Mouse (Mus musculus) heart, postnatal 36 days (tissue): ENCODE results near the gene Cox14. TPM values are rescaled to one million over a fixed set of nuclear protein-coding genes. Genes with fewer than 3 reads are reported as not detected.
"Not testable (repeated sequence)": the region's sequence is repeated elsewhere in the genome, so short reads cannot be mapped to it uniquely, and the experiment has no call there.

Source experiments
- DNase-seq, 2 experiments: peaks; one replicate each; pipeline ENCODE4 v3.0.0; 2021 to 2022
- intact Hi-C: fragments of 180-260 bp; cut with DNase I; formaldehyde crosslinking; loops from one replicate; pipeline ENCODE4 v1.15.1; 2025
- total RNA-seq, 2 experiments: library from RNA; stranded (reverse); gene quantifications; 2 replicates each; pipeline ENCODE4 v1.2.3; 2021

The Cox14 gene
- total RNA-seq, 2 experiments from 2014 or later, result 218 to 222 TPM

GRCm38 (mm10) chr15:99723515-99724291, 1.7 kb upstream of the Cox14 start:
- intact Hi-C loops, result loop anchor here (2.0 kb wide), 1 partner anchor 21 kb away; the partner anchor contains the start of gene Smarcd1
- peak; percentile 68 to 74 for DNase-seq

GRCm38 (mm10) chr15:99724292-99725021, 961 bp upstream of the Cox14 start:
- intact Hi-C loops, result loop anchor here (2.0 kb wide), 1 partner anchor 22 kb away; the partner anchor contains the start of gene Smarcd1
- peak; percentile 69 to 76 for DNase-seq

- no peak for DNase-seq
- intact Hi-C loops, result loop anchor here (2.0 kb wide), 1 partner anchor 46 kb away; the partner anchor contains the start of gene Cers5
Observed at GRCm38 (mm10) chr15:99726549-99726948, 1.1 kb downstream of the Cox14 start.

- intact Hi-C loops, result loop anchor here (2.0 kb wide), 1 partner anchor 46 kb away; the partner anchor contains the start of gene Cers5
- DNase-seq, result not testable (repeated sequence)
Observed at GRCm38 (mm10) chr15:99727039-99727438, 1.6 kb downstream of the Cox14 start.

- intact Hi-C loops, result loop anchor here (2.0 kb wide), 1 partner anchor 45 kb away; the partner anchor contains the start of gene Cers5
- no peak for DNase-seq
Observed at GRCm38 (mm10) chr15:99727525-99727924, 2.1 kb downstream of the Cox14 start.

GRCm38 (mm10) chr15:99728211-99728610, 2.8 kb downstream of the Cox14 start:
- no peak for DNase-seq
- intact Hi-C loops, result no loop called here

GRCm38 (mm10) chr15:99729056-99729783, 3.8 kb downstream of the Cox14 start:
- no peak for DNase-seq
- intact Hi-C loops, result no loop called here

GRCm38 (mm10) chr15:99731167-99731566, 5.7 kb downstream of the Cox14 start:
- intact Hi-C loops, result no loop called here

GRCm38 (mm10) chr15:99731678-99732077, 6.3 kb downstream of the Cox14 start:
- DNase-seq, result no peak
- intact Hi-C loops, result no loop called here

More at GRCm38 (mm10) chr15:99731167-99731566, 5.7 kb downstream of the Cox14 start:
- no peak for DNase-seq

- intact Hi-C loops, result no loop called here
- no peak for DNase-seq
Observed at GRCm38 (mm10) chr15:99733186-99733585, 7.8 kb downstream of the Cox14 start.

GRCm38 (mm10) chr15:99735631-99736030, 10.2 kb downstream of the Cox14 start:
- intact Hi-C loops, result no loop called here

GRCm38 (mm10) chr15:99736675-99737074, 11.3 kb downstream of the Cox14 start:
- intact Hi-C loops, result no loop called here
- DNase-seq, result no peak

More at GRCm38 (mm10) chr15:99735631-99736030, 10.2 kb downstream of the Cox14 start:
- peak; percentile 100 for DNase-seq

- no peak for DNase-seq
- intact Hi-C loops, result no loop called here
Observed at GRCm38 (mm10) chr15:99740229-99740628, 14.8 kb downstream of the Cox14 start.

- DNase-seq, result no peak
- intact Hi-C loops, result no loop called here
Observed at GRCm38 (mm10) chr15:99754204-99754603, 28.8 kb downstream of the Cox14 start.

GRCm38 (mm10) chr15:99767467-99767866, 42.0 kb downstream of the Cox14 start:
- intact Hi-C loops, result no loop called here
- no peak for DNase-seq

- no peak for DNase-seq
- intact Hi-C loops, result no loop called here
Observed at GRCm38 (mm10) chr15:99768761-99769160, 43.3 kb downstream of the Cox14 start.

- no peak for DNase-seq
- intact Hi-C loops, result loop anchor here (10.0 kb wide), 1 partner anchor 276 kb away; no protein-coding TSS in a partner anchor
Observed at GRCm38 (mm10) chr15:99771004-99771500, 45.6 kb downstream of the Cox14 start.

GRCm38 (mm10) chr15:99771601-99772276, 46.3 kb downstream of the Cox14 start:
- no peak for DNase-seq
- intact Hi-C loops, result loop anchor here (2.0 to 10.0 kb wide), 2 partner anchors 45 to 277 kb away; no protein-coding TSS in a partner anchor

- peak; percentile 88 to 90 for DNase-seq
- intact Hi-C loops, result loop anchor here (2.0 to 10.0 kb wide), 2 partner anchors 46 to 278 kb away; no protein-coding TSS in a partner anchor
Observed at GRCm38 (mm10) chr15:99772277-99772880, 47.0 kb downstream of the Cox14 start.

- DNase-seq, result not testable (repeated sequence)
Observed at GRCm38 (mm10) chr15:99772881-99772924, 47.3 kb downstream of the Cox14 start, which contains the start of gene Cers5. Cers5 (minus strand) TSS chr15:99772885.

More at GRCm38 (mm10) chr15:99772881-99772924, 47.3 kb downstream of the Cox14 start, which contains the start of gene Cers5:
- intact Hi-C loops, result loop anchor here (2.0 to 10.0 kb wide), 2 partner anchors 46 to 278 kb away; no protein-coding TSS in a partner anchor
